Mouse (Mus musculus) liver, adult 2 months (tissue): ENCODE data around the gene Lcn8.

Experiments used
- CTCF ChIP-seq: fragments of 200-500 bp; IDR thresholded peaks from 2 replicates; pipeline ENCODE4 v1.5.1; 2011; ENCODE audit warnings: low read depth, low read length, control low read depth
- POLR2A ChIP-seq: fragments of 200-500 bp; IDR thresholded peaks from 2 replicates; pipeline ENCODE4 v1.6.1; 2011; ENCODE audit warnings: low read length, control low read depth; ENCODE audit not compliant: insufficient read depth; ENCODE audit errors: extremely low read depth

GRCm38 (mm10) chr2:25608671-25609070 is 44.2 kb upstream of the Lcn8 start:
- TF ChIP-seq CTCF = no peak
- no peak for TF ChIP-seq POLR2A
